Mouse (Mus musculus) limb, embryonic 14.5 days (tissue): ENCODE measurements around the gene Rgsl1. TPM values are rescaled to one million over a fixed set of nuclear protein-coding genes. Genes with fewer than 3 reads are reported as not detected.

ENCODE experiments used
- ATAC-seq: fragments of 200-750 bp; cut with Nextera tagmentation; 2 replicates; pipeline ENCODE4 v1.8.0; 2017; ENCODE audit warnings: low read depth, moderate number of reproducible peaks, moderate TSS enrichment; ENCODE audit not compliant: low FRiP score
- DNase-seq: peaks from one replicate; pipeline ENCODE4 v3.0.0-alpha.2; 2015; ENCODE audit warnings: low spot score
- H3K27ac ChIP-seq: fragments of 300-500 bp; sonication (generic); replicated peaks from 2 replicates; pipeline ENCODE4 v1.5.1; 2014; ENCODE audit warnings: low read depth, mild to moderate bottlenecking, low read length, moderate library complexity, mixed read lengths
- H3K27me3 ChIP-seq: fragments of 300-500 bp; sonication (generic); 2 replicates; pipeline ENCODE4 v1.6.1; 2014; ENCODE audit warnings: low read length, mixed read lengths; ENCODE audit not compliant: control insufficient read depth, insufficient read depth
- H3K36me3 ChIP-seq: fragments of 300-500 bp; sonication (generic); 2 replicates; pipeline ENCODE4 v1.6.1; 2014; ENCODE audit warnings: mild to moderate bottlenecking, low read length, moderate library complexity, mixed read lengths; ENCODE audit not compliant: control insufficient read depth, insufficient read depth
- H3K4me1 ChIP-seq: fragments of 300-500 bp; sonication (generic); 2 replicates; pipeline ENCODE4 v1.6.1; 2014; ENCODE audit warnings: antibody characterized with exemption, low read length, mixed read lengths; ENCODE audit not compliant: control insufficient read depth, insufficient read depth
- H3K4me2 ChIP-seq: fragments of 300-500 bp; sonication (generic); replicated peaks from 2 replicates; pipeline ENCODE4 v1.6.1; 2014; ENCODE audit warnings: low read depth, mild to moderate bottlenecking, low read length, moderate library complexity; ENCODE audit not compliant: severe bottlenecking
- H3K4me3 ChIP-seq: fragments of 300-500 bp; sonication (generic); replicated peaks from 2 replicates; pipeline ENCODE4 v1.5.1; 2014; ENCODE audit warnings: low read length
- H3K9ac ChIP-seq: fragments of 300-500 bp; sonication (generic); 2 replicates; pipeline ENCODE4 v1.6.1; 2014; ENCODE audit warnings: mild to moderate bottlenecking, low read depth, low read length, moderate library complexity; ENCODE audit not compliant: severe bottlenecking
- H3K9me3 ChIP-seq: fragments of 300-500 bp; sonication (generic); 2 replicates; pipeline ENCODE4 v1.6.1; 2016; ENCODE audit warnings: low read length; ENCODE audit not compliant: control insufficient read depth
- POLR2A ChIP-seq: fragments of 200-500 bp; IDR thresholded peaks from 2 replicates; pipeline ENCODE4 v1.8.0; 2012; ENCODE audit warnings: inconsistent platforms, mild to moderate bottlenecking, moderate library complexity, borderline replicate concordance; ENCODE audit not compliant: insufficient read depth, insufficient read length; ENCODE audit errors: extremely low read depth
- WGBS: fragments of 180-500 bp; shearing (Covaris S2); extraction: QIAGEN DNeasy Blood & Tissue Kit; methylation state at CpG from one replicate; pipeline ENCODE4 v1.1.7; 2014; 5-methylcytosine and 5-hydroxymethylcytosine counted together
- polyA plus RNA-seq, 2 experiments: library from polyadenylated mRNA; depleted of rRNA in 1 of 2; stranded (reverse) in 1 of 2; unstranded in 1 of 2; fragments of >200 nt; fragmentation: Nextera tagmentation in 1 of 2; extraction: Ambion mirVana in 1 of 2; gene quantifications; 2 replicates each; pipeline versions ENCODE4 v1.2.1 to v1.2.3; 2012 to 2014

Rgsl1 gene
- polyA plus RNA-seq, 2 experiments: 0.15 TPM; not detected in 1

DNA sequence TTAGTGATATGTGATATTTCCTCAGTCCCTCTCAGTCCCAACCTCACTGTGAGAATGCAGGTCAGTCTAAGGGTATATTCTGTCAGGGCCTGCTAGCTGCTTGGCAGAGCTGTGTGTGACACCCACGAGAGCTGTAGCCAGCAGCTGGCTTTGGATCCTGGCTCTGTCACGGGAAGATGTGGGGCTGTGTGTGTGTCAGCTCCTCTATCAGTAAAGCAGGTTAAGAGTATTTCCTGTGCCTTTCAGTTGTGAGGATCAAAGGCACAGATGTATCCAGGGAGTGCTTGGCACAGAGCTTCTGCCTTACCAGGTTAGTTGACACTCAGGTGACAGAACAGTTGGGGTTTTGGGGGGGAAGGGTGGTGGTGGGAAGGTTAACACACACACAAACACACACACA lies 114.1 kb downstream of the Rgsl1 start:
- no peak overlapping the region for H3K9ac ChIP-seq
- H3K27ac ChIP-seq: no peak overlapping the region
- no peak overlapping the region for H3K4me3 ChIP-seq
- no peak for ATAC-seq
- H3K4me1 ChIP-seq: peaks cover 15% of the 10 kb centered on the region
- 44% methylated on average over 2 of the region's 2 CpGs for WGBS
- H3K4me2 ChIP-seq: no peak overlapping the region
- no peaks in the 10 kb centered on the region for H3K27me3 ChIP-seq
- no peak for DNase-seq
- H3K9me3 ChIP-seq: no peaks in the 10 kb centered on the region
- TF ChIP-seq POLR2A: no peak
- no peaks in the 10 kb centered on the region for H3K36me3 ChIP-seq

Other genes with a start within 250 kb of the Rgsl1 start
- 1.9 and 2.3 TPM in 2 replicates for gene Rgs8, start 191.1 kb downstream of the Rgsl1 start, polyA plus RNA-seq (2012; rRNA removed)
- 1.1 and 1.3 TPM in 2 replicates for gene Rgs8, start 191.1 kb downstream of the Rgsl1 start, polyA plus RNA-seq (2014; fragmentation: Nextera tagmentation; extraction: Ambion mirVana)
- gene Rgs16, start 103.8 kb downstream of the Rgsl1 start, polyA plus RNA-seq (2012; rRNA removed): 21.9 and 22.6 TPM in 2 replicates
- 6.4 and 8.5 TPM in 2 replicates for gene Rgs16, start 103.8 kb downstream of the Rgsl1 start, polyA plus RNA-seq (2014; fragmentation: Nextera tagmentation; extraction: Ambion mirVana)
- 19.4 and 23.5 TPM in 2 replicates for gene Rnasel, start 94.7 kb downstream of the Rgsl1 start, polyA plus RNA-seq (2012; rRNA removed)
- gene Rnasel, start 94.7 kb downstream of the Rgsl1 start, polyA plus RNA-seq (2014; fragmentation: Nextera tagmentation; extraction: Ambion mirVana): 10.0 and 14.1 TPM in 2 replicates
- gene Teddm1b, start 30.2 kb upstream of the Rgsl1 start, polyA plus RNA-seq (2012; rRNA removed): not detected in 2 replicates
- 0.22 and 0.23 TPM in 2 replicates for gene Teddm1b, start 30.2 kb upstream of the Rgsl1 start, polyA plus RNA-seq (2014; fragmentation: Nextera tagmentation; extraction: Ambion mirVana)
- gene Teddm1a, start 47.6 kb upstream of the Rgsl1 start, polyA plus RNA-seq (2012; rRNA removed): not detected in 2 replicates
- not detected in 2 replicates for gene Teddm1a, start 47.6 kb upstream of the Rgsl1 start, polyA plus RNA-seq (2014; fragmentation: Nextera tagmentation; extraction: Ambion mirVana)
- gene Glul, start 55.8 kb upstream of the Rgsl1 start, polyA plus RNA-seq (2012; rRNA removed): 88.6 and 93.4 TPM in 2 replicates
- gene Glul, start 55.8 kb upstream of the Rgsl1 start, polyA plus RNA-seq (2014; fragmentation: Nextera tagmentation; extraction: Ambion mirVana): 92.9 and 94.2 TPM in 2 replicates
- 0.24 and 0.58 TPM in 2 replicates for gene Teddm2, start 56.1 kb upstream of the Rgsl1 start, polyA plus RNA-seq (2012; rRNA removed)
- 0.54 and 0.62 TPM in 2 replicates for gene Teddm2, start 56.1 kb upstream of the Rgsl1 start, polyA plus RNA-seq (2014; fragmentation: Nextera tagmentation; extraction: Ambion mirVana)